Mouse (Mus musculus): ENCODE data around the gene Tex37.

Gene Tex37

GRCm38 (mm10) chr6:70918827-70919226 is at the start of gene Tex37:
Gene Tex37 (minus strand): TSS chr6:70918927.
- in situ Hi-C loops (cut with MboI; ENCODE audit: low sequenced_read_pairs) = no loop called here

GRCm38 (mm10) chr6:70968291-70968690 is 49.6 kb upstream of the Tex37 start:
- in situ Hi-C loops (cut with MboI; ENCODE audit: low sequenced_read_pairs) = no loop called here

- in situ Hi-C loops (cut with MboI; ENCODE audit: low sequenced_read_pairs) = no loop called here
Observed at GRCm38 (mm10) chr6:70967422-70967821, 48.7 kb upstream of the Tex37 start.

GRCm38 (mm10) chr6:70965694-70966093 is 47.0 kb upstream of the Tex37 start:
- in situ Hi-C loops (cut with MboI; ENCODE audit: low sequenced_read_pairs) = no loop called here

GRCm38 (mm10) chr6:70964116-70964830 is 45.5 kb upstream of the Tex37 start:
- in situ Hi-C loops (cut with MboI; ENCODE audit: low sequenced_read_pairs) = no loop called here

GRCm38 (mm10) chr6:70957341-70957940 is 38.7 kb upstream of the Tex37 start:
- in situ Hi-C loops (cut with MboI; ENCODE audit: low sequenced_read_pairs) = no loop called here

- in situ Hi-C loops (cut with MboI; ENCODE audit: low sequenced_read_pairs) = no loop called here
Observed at GRCm38 (mm10) chr6:70956936-70957335, 38.2 kb upstream of the Tex37 start.

- in situ Hi-C loops (cut with MboI; ENCODE audit: low sequenced_read_pairs) = no loop called here
Observed at GRCm38 (mm10) chr6:70956285-70956912, 37.7 kb upstream of the Tex37 start, which contains the start of gene Foxi3. Gene Foxi3 (plus strand): TSS chr6:70956531.

GRCm38 (mm10) chr6:70955841-70956240 is 37.1 kb upstream of the Tex37 start:
- in situ Hi-C loops (cut with MboI; ENCODE audit: low sequenced_read_pairs) = no loop called here

GRCm38 (mm10) chr6:70955291-70955800 is 36.6 kb upstream of the Tex37 start:
- in situ Hi-C loops (cut with MboI; ENCODE audit: low sequenced_read_pairs) = no loop called here

- in situ Hi-C loops (cut with MboI; ENCODE audit: low sequenced_read_pairs) = no loop called here
Observed at GRCm38 (mm10) chr6:70954040-70954439, 35.3 kb upstream of the Tex37 start.

- in situ Hi-C loops (cut with MboI; ENCODE audit: low sequenced_read_pairs) = no loop called here
Observed at GRCm38 (mm10) chr6:70953274-70953673, 34.5 kb upstream of the Tex37 start.

- in situ Hi-C loops (cut with MboI; ENCODE audit: low sequenced_read_pairs) = no loop called here
Observed at GRCm38 (mm10) chr6:70931801-70932200, 13.1 kb upstream of the Tex37 start.

GRCm38 (mm10) chr6:70921274-70922074 is 2.7 kb upstream of the Tex37 start:
- in situ Hi-C loops (cut with MboI; ENCODE audit: low sequenced_read_pairs) = no loop called here

GRCm38 (mm10) chr6:70912396-70912765 is 6.3 kb downstream of the Tex37 start:
- in situ Hi-C loops (cut with MboI; ENCODE audit: low sequenced_read_pairs) = no loop called here

- in situ Hi-C loops (cut with MboI; ENCODE audit: low sequenced_read_pairs) = no loop called here
Observed at GRCm38 (mm10) chr6:70911668-70912395, 6.9 kb downstream of the Tex37 start.

- in situ Hi-C loops (cut with MboI; ENCODE audit: low sequenced_read_pairs) = no loop called here
Observed at GRCm38 (mm10) chr6:70910285-70910684, 8.4 kb downstream of the Tex37 start.

- in situ Hi-C loops (cut with MboI; ENCODE audit: low sequenced_read_pairs) = no loop called here
Observed at GRCm38 (mm10) chr6:70909572-70909971, 9.2 kb downstream of the Tex37 start.

GRCm38 (mm10) chr6:70903689-70904088 is 15.0 kb downstream of the Tex37 start:
- in situ Hi-C loops (cut with MboI; ENCODE audit: low sequenced_read_pairs) = no loop called here

- in situ Hi-C loops (cut with MboI; ENCODE audit: low sequenced_read_pairs) = no loop called here
Observed at GRCm38 (mm10) chr6:70899594-70900003, 19.1 kb downstream of the Tex37 start.

Data from CH12F3 (cell line).